Mouse (Mus musculus) C2C12 (cell line): ENCODE measurements around the gene Olfr527. TPM values are rescaled to one million over a fixed set of nuclear protein-coding genes. Genes with fewer than 3 reads are reported as not detected.

Source experiments
- H3K27me3 ChIP-seq: one replicate; pipeline ENCODE4 v1.6.1; 2011; ENCODE audit not compliant: control insufficient read depth, insufficient read depth, insufficient read length
- H3K36me3 ChIP-seq: one replicate; pipeline ENCODE4 v1.6.1; 2011; ENCODE audit not compliant: control insufficient read depth, insufficient read depth
- H3K4me3 ChIP-seq: one replicate; pipeline ENCODE4 v1.5.1; 2011; ENCODE audit warnings: mild to moderate bottlenecking, control low read depth; ENCODE audit not compliant: poor library complexity, insufficient read depth, severe bottlenecking
- H3K79me2 ChIP-seq: one replicate; pipeline ENCODE4 v1.6.1; 2011; ENCODE audit not compliant: control insufficient read depth, insufficient read depth
- H3K79me3 ChIP-seq: one replicate; pipeline ENCODE4 v1.6.1; 2011; ENCODE audit warnings: low read depth, control low read depth
- H3ac ChIP-seq: one replicate; pipeline ENCODE3; 2011; ENCODE audit warnings: low read depth; ENCODE audit not compliant: control insufficient read depth, insufficient read length
- CEBPB ChIP-seq: IDR thresholded peaks from one replicate; pipeline ENCODE4 v1.6.1; 2011; ENCODE audit warnings: low read depth, mild to moderate bottlenecking, control low read depth, moderate library complexity
- CTCF ChIP-seq: IDR thresholded peaks from one replicate; pipeline ENCODE4 v1.5.1; 2011; ENCODE audit not compliant: control insufficient read depth, insufficient read depth, insufficient read length
- FOSL1 ChIP-seq: IDR thresholded peaks from one replicate; pipeline ENCODE4 v1.8.0; 2011; ENCODE audit warnings: mild to moderate bottlenecking, low read length; ENCODE audit not compliant: poor library complexity, insufficient read depth, severe bottlenecking
- MAX ChIP-seq: IDR thresholded peaks from one replicate; pipeline ENCODE4 v1.6.1; 2011; ENCODE audit warnings: mild to moderate bottlenecking, control low read depth
- MYOD1 ChIP-seq: IDR thresholded peaks from one replicate; pipeline ENCODE4 v1.6.1; 2011; ENCODE audit warnings: low read depth; ENCODE audit not compliant: control insufficient read depth, insufficient read length
- MYOG ChIP-seq: IDR thresholded peaks from one replicate; pipeline ENCODE4 v1.6.1; 2011; ENCODE audit not compliant: control insufficient read depth, insufficient read length; ENCODE audit errors: extremely low read depth
- USF1 ChIP-seq: IDR thresholded peaks from one replicate; pipeline ENCODE4 v1.6.1; 2011; ENCODE audit warnings: low read depth, mild to moderate bottlenecking, control low read depth, moderate library complexity
- long read RNA-seq, 2 experiments: library from polyadenylated mRNA; unstranded; transcript quantifications; one replicate each; pipeline ENCODE4 v2.0.0; 2019 to 2020
- polyA plus RNA-seq: library from polyadenylated mRNA; unstranded; fragments of >200 nt; fragmentation: generic; extraction: Trizol; gene quantifications from one replicate; pipeline ENCODE4 v1.2.1, GENCODE M21; 2012; ENCODE audit warnings: missing spikeins

The Olfr527 gene
- polyA plus RNA-seq = not detected
- long read RNA-seq, experiment 1 = 0 reads
- long read RNA-seq, experiment 2 = 0 reads

DNA sequence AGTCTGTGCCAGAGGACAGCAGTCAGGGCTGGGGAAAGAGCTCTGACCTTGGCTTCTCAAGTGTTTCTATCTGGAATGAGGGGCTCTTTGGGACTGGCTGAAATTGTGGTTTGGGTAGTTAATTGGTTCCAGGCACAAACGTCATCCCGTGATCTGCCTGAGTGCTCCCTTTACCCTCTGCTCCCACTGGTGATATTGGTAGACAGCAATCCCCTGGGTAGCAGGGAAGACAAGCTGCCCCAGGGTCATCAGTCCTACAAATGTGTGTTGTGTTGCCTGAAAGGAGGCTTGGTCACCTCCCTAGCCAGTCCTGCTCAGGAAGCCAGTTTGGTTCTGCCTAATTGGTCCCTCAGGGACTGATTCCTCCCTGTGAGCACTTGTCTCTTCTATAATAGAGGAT, at the start of gene Olfr527:
TSS of gene Olfr527 (plus strand) at position 301 of the 400 bp plus-strand sequence.
- TF ChIP-seq MYOG (no peak), MYOD1 (no peak), CEBPB (no peak), CTCF (no peak), USF1 (no peak), FOSL1 (no peak), MAX (no peak)
- Histone ChIP-seq H3ac (no peak within 1 kb of the TSS), H3K4me3 (no peak within 1 kb of the TSS), H3K27me3 (no peaks in the 10 kb centered on the region), H3K79me2 (no peaks in the 10 kb centered on the region), H3K79me3 (no peaks in the 10 kb centered on the region), H3K36me3 (no peaks in the 10 kb centered on the region)

GRCm38 (mm10) chr7:140295746-140296145, 38.1 kb upstream of the Olfr527 start:
- H3ac ChIP-seq = no peak overlapping the region
- no peak for TF ChIP-seq MAX
- H3K36me3 ChIP-seq = no peaks in the 10 kb centered on the region
- H3K4me3 ChIP-seq = no peak overlapping the region
- no peaks in the 10 kb centered on the region for H3K79me3 ChIP-seq
- H3K27me3 ChIP-seq = no peaks in the 10 kb centered on the region
- no peaks in the 10 kb centered on the region for H3K79me2 ChIP-seq

DNA sequence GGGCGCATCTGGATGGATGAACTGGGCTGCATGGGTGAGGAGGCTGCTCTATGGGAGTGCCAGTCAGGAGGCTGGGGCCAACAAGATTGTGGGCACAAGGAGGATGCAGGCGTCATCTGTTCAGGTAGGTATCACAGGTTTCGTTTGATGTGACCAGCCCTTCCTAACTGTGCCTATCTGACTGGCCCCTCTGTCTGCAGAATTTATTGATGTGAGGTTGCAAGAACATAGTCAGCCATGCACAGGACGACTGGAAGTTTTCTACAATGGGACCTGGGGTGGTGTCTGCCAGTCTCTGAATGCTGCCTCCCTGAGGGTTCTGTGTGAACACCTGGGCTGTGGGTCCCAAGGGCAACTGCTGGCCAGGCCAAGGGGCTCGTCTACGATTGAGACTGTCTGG, 36.9 kb upstream of the Olfr527 start:
- Histone ChIP-seq H3K79me3 (no peaks in the 10 kb centered on the region), H3K4me3 (no peak overlapping the region)
- TF ChIP-seq MYOG = no peak

GRCm38 (mm10) chr7:140299416-140299815, 34.4 kb upstream of the Olfr527 start:
- no peaks in the 10 kb centered on the region for H3K36me3 ChIP-seq
- no peaks in the 10 kb centered on the region for H3K79me3 ChIP-seq
- TF ChIP-seq FOSL1 = no peak
- TF ChIP-seq MYOD1 = no peak
- no peak for TF ChIP-seq CTCF
- no peak for TF ChIP-seq MYOG
- TF ChIP-seq MAX = no peak
- no peak for TF ChIP-seq CEBPB
- TF ChIP-seq USF1 = no peak
- no peak overlapping the region for H3K4me3 ChIP-seq
- H3K27me3 ChIP-seq = no peaks in the 10 kb centered on the region
- H3ac ChIP-seq = no peak overlapping the region
- no peaks in the 10 kb centered on the region for H3K79me2 ChIP-seq

More for the DNA sequence above, 36.9 kb upstream of the Olfr527 start:
- Histone ChIP-seq H3K79me2 (no peaks in the 10 kb centered on the region), H3ac (no peak overlapping the region), H3K27me3 (no peaks in the 10 kb centered on the region), H3K36me3 (no peaks in the 10 kb centered on the region)

- Histone ChIP-seq H3ac (no peak overlapping the region), H3K36me3 (no peaks in the 10 kb centered on the region), H3K79me2 (no peaks in the 10 kb centered on the region), H3K79me3 (no peaks in the 10 kb centered on the region), H3K4me3 (no peak overlapping the region), H3K27me3 (no peaks in the 10 kb centered on the region)
- no peak for TF ChIP-seq CTCF
- TF ChIP-seq CEBPB = no peak
- TF ChIP-seq FOSL1 = no peak
- TF ChIP-seq MYOD1 = no peak
- TF ChIP-seq USF1 = no peak
- TF ChIP-seq MAX = no peak
- no peak for TF ChIP-seq MYOG
Observed at GRCm38 (mm10) chr7:140319861-140320385, 13.9 kb upstream of the Olfr527 start.

GRCm38 (mm10) chr7:140320558-140320957, 13.3 kb upstream of the Olfr527 start, which contains the start of gene Olfr525:
Olfr525 (plus strand) TSS chr7:140320858.
- Histone ChIP-seq H3K79me3 (no peaks in the 10 kb centered on the region), H3K27me3 (no peaks in the 10 kb centered on the region), H3ac (no peak within 1 kb of the TSS), H3K36me3 (no peaks in the 10 kb centered on the region), H3K4me3 (no peak within 1 kb of the TSS), H3K79me2 (no peaks in the 10 kb centered on the region)
- TF ChIP-seq MYOG = no peak
- TF ChIP-seq CTCF = no peak
- no peak for TF ChIP-seq USF1
- no peak for TF ChIP-seq CEBPB
- no peak for TF ChIP-seq MYOD1
- TF ChIP-seq MAX = no peak
- TF ChIP-seq FOSL1 = no peak

DNA sequence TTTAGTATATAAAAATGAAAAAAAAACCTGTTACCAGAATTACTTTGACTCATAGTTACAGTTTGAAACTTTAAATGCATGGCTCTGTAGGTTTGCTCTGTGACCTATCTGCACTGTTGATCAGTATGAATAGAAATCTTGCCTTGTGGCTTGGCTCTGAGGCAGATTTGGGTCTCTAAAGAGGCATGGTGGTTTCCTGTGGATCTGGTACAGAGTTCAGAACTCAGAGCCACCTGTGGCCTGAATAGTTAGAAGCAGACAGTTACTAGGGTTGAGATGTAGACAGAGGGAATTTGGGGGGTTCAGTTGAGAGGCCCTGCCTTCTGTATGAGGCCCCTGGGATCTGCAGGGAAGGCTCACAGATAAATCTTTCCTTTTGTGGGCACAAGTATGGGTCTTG, 12.7 kb upstream of the Olfr527 start:
- no peak overlapping the region for H3ac ChIP-seq
- H3K36me3 ChIP-seq = no peaks in the 10 kb centered on the region
- TF ChIP-seq USF1 (no peak), MYOD1 (no peak), MYOG (no peak), CTCF (no peak), FOSL1 (no peak), MAX (no peak)
- no peaks in the 10 kb centered on the region for H3K79me2 ChIP-seq
- H3K4me3 ChIP-seq = no peak overlapping the region
- no peaks in the 10 kb centered on the region for H3K27me3 ChIP-seq
- no peaks in the 10 kb centered on the region for H3K79me3 ChIP-seq
